Mouse (Mus musculus) liver, embryonic 11.5 days (tissue): ENCODE measurements around the gene Carhsp1. TPM values are rescaled to one million over a fixed set of nuclear protein-coding genes. Genes with fewer than 3 reads are reported as not detected.

Experiments used
- ATAC-seq: fragments of 200-750 bp; cut with Nextera tagmentation; replicated peaks from 2 replicates; pipeline ENCODE4 v1.8.0; 2017; ENCODE audit warnings: moderate number of reproducible peaks, mild to moderate bottlenecking, moderate TSS enrichment, moderate library complexity; ENCODE audit not compliant: low FRiP score
- DNase-seq: peaks from one replicate; pipeline ENCODE4 v3.0.0-alpha.2; 2017; ENCODE audit warnings: low spot score
- H3K27ac ChIP-seq: fragments of 300-500 bp; sonication (generic); 2 replicates; pipeline ENCODE4 v1.5.1; 2014; ENCODE audit warnings: mild to moderate bottlenecking, low read depth, low read length, control low read depth
- H3K27me3 ChIP-seq: fragments of 300-500 bp; sonication (generic); replicated peaks from 2 replicates; pipeline ENCODE4 v1.6.1; 2014; ENCODE audit warnings: low read length, mixed read lengths; ENCODE audit not compliant: control insufficient read depth, insufficient read depth
- H3K36me3 ChIP-seq: fragments of 300-500 bp; sonication (generic); 2 replicates; pipeline ENCODE4 v1.6.1; 2014; ENCODE audit warnings: mild to moderate bottlenecking, low read length, moderate library complexity, mixed read lengths; ENCODE audit not compliant: control insufficient read depth, insufficient read depth
- H3K4me1 ChIP-seq: fragments of 300-500 bp; sonication (generic); replicated peaks from 2 replicates; pipeline ENCODE4 v1.6.1; 2014; ENCODE audit warnings: low read length, mixed read lengths; ENCODE audit not compliant: control insufficient read depth, insufficient read depth
- H3K4me2 ChIP-seq: fragments of 300-500 bp; sonication (generic); 2 replicates; pipeline ENCODE4 v1.6.1; 2014; ENCODE audit warnings: mild to moderate bottlenecking, control low read depth, moderate library complexity
- H3K4me3 ChIP-seq: fragments of 300-500 bp; sonication (generic); 2 replicates; pipeline ENCODE4 v1.5.1; 2014; ENCODE audit warnings: low read depth, low read length, control low read depth
- H3K9ac ChIP-seq: fragments of 300-500 bp; sonication (generic); 2 replicates; pipeline ENCODE4 v1.6.1; 2014; ENCODE audit warnings: low read depth, low read length, control low read depth
- H3K9me3 ChIP-seq: fragments of 300-500 bp; sonication (generic); 2 replicates; pipeline ENCODE4 v1.6.1; 2016; ENCODE audit warnings: low read length, inconsistent platforms, mixed read lengths; ENCODE audit not compliant: control insufficient read depth
- WGBS: fragments of 180-500 bp; shearing (Covaris S2); extraction: QIAGEN DNeasy Blood & Tissue Kit; methylation state at CpG from one replicate; pipeline ENCODE4 v1.1.7; 2014; 5-methylcytosine and 5-hydroxymethylcytosine counted together
- polyA plus RNA-seq: library from polyadenylated mRNA; unstranded; fragments of >200 nt; fragmentation: Nextera tagmentation; extraction: Ambion mirVana; gene quantifications from 2 replicates; pipeline ENCODE4 v1.2.1, GENCODE M21; 2014

Carhsp1 gene
- polyA plus RNA-seq, 1 experiment from 2014 or later, result 25.4 TPM

GRCm38 (mm10) chr16:8691206-8691605 lies 19.3 kb upstream of the Carhsp1 start:
- Histone ChIP-seq H3K9me3 (no peaks in the 10 kb centered on the region), H3K27ac (no peak overlapping the region), H3K36me3 (peaks cover 72% of the 10 kb centered on the region), H3K27me3 (no peaks in the 10 kb centered on the region), H3K4me1 (peaks cover 19% of the 10 kb centered on the region), H3K4me2 (no peak overlapping the region), H3K4me3 (no peak overlapping the region), H3K9ac (no peak overlapping the region)
- DNase-seq (no peak), ATAC-seq (no peak)
- WGBS, result 89% methylated on average over 7 of the region's 7 CpGs

- Histone ChIP-seq H3K36me3 (peaks cover 66% of the 10 kb centered on the region), H3K4me2 (no peak overlapping the region), H3K4me3 (no peak overlapping the region), H3K27me3 (no peaks in the 10 kb centered on the region), H3K27ac (no peak overlapping the region), H3K9ac (no peak overlapping the region), H3K9me3 (no peaks in the 10 kb centered on the region), H3K4me1 (peaks cover 26% of the 10 kb centered on the region)
- 94% methylated on average over 11 of the region's 11 CpGs for WGBS
- DNase-seq, result no peak
- no peak for ATAC-seq
These were observed 18.2 kb upstream of the Carhsp1 start for GRCm38 (mm10) chr16:8689979-8690656.

- peak overlapping the region; percentile 66 for H3K4me2 ChIP-seq
- peaks cover 26% of the 10 kb centered on the region for H3K4me1 ChIP-seq
- peak overlapping the region; percentile 50 for H3K9ac ChIP-seq
- peaks cover 46% of the 10 kb centered on the region for H3K36me3 ChIP-seq
- no peak for DNase-seq
- H3K4me3 ChIP-seq, result no peak overlapping the region
- no peaks in the 10 kb centered on the region for H3K27me3 ChIP-seq
- H3K27ac ChIP-seq, result peak overlapping the region; percentile 87
- ATAC-seq, result no peak
- H3K9me3 ChIP-seq, result no peaks in the 10 kb centered on the region
These were observed 15.7 kb upstream of the Carhsp1 start for GRCm38 (mm10) chr16:8687559-8688112.

- peak; percentile 94 for ATAC-seq
- H3K9ac ChIP-seq, result peak overlapping the region; percentile 64
- peak overlapping the region; percentile 87 for H3K27ac ChIP-seq
- WGBS, result 46% methylated on average over 11 of the region's 11 CpGs
- DNase-seq, result peak; percentile 50
- peaks cover 40% of the 10 kb centered on the region for H3K36me3 ChIP-seq
- peak overlapping the region; percentile 66 for H3K4me2 ChIP-seq
- H3K4me1 ChIP-seq, result peaks cover 26% of the 10 kb centered on the region
- H3K27me3 ChIP-seq, result no peaks in the 10 kb centered on the region
- no peaks in the 10 kb centered on the region for H3K9me3 ChIP-seq
- 0 out of 2 replicates have a peak overlapping the region, but pooled peaks have one; percentile 15 for H3K4me3 ChIP-seq
These were observed 15.0 kb upstream of the Carhsp1 start for GRCm38 (mm10) chr16:8686871-8687535.

- peak overlapping the region; percentile 87 for H3K27ac ChIP-seq
These were observed 14.3 kb upstream of the Carhsp1 start for GRCm38 (mm10) chr16:8686121-8686870.

GRCm38 (mm10) chr16:8685087-8685486 lies 13.1 kb upstream of the Carhsp1 start:
- 0 out of 2 replicates have a peak overlapping the region, but pooled peaks have one; percentile 27 for H3K9ac ChIP-seq

More at GRCm38 (mm10) chr16:8686121-8686870, 14.3 kb upstream of the Carhsp1 start:
- H3K36me3 ChIP-seq, result peaks cover 33% of the 10 kb centered on the region
- 0 out of 2 replicates have a peak overlapping the region, but pooled peaks have one; percentile 15 for H3K4me3 ChIP-seq
- ATAC-seq, result peak; percentile 63
- H3K4me2 ChIP-seq, result peak overlapping the region; percentile 66
- H3K27me3 ChIP-seq, result no peaks in the 10 kb centered on the region
- 49% methylated on average over 7 of the region's 7 CpGs for WGBS
- no peak for DNase-seq
- no peaks in the 10 kb centered on the region for H3K9me3 ChIP-seq
- H3K4me1 ChIP-seq, result peaks cover 26% of the 10 kb centered on the region
- peak overlapping the region; percentile 64 for H3K9ac ChIP-seq

GRCm38 (mm10) chr16:8680470-8680869 lies 8.5 kb upstream of the Carhsp1 start, which contains the start of gene Gm5767:
Gm5767 (plus strand) TSS chr16:8680770.
- WGBS, result 78% methylated on average over 5 of the region's 5 CpGs

More at GRCm38 (mm10) chr16:8685087-8685486, 13.1 kb upstream of the Carhsp1 start:
- no peak overlapping the region for H3K4me2 ChIP-seq
- 80% methylated on average over 4 of the region's 4 CpGs for WGBS
- no peak overlapping the region for H3K4me3 ChIP-seq
- peaks cover 26% of the 10 kb centered on the region for H3K4me1 ChIP-seq
- ATAC-seq (no peak), DNase-seq (no peak)
- no peaks in the 10 kb centered on the region for H3K9me3 ChIP-seq
- H3K36me3 ChIP-seq, result peaks cover 22% of the 10 kb centered on the region; the same call in 1 of the 2 replicates
- 0 out of 2 replicates have a peak overlapping the region, but pooled peaks have one; percentile 2 for H3K27ac ChIP-seq
- no peaks in the 10 kb centered on the region for H3K27me3 ChIP-seq

GRCm38 (mm10) chr16:8679780-8680179 lies 7.8 kb upstream of the Carhsp1 start:
- H3K4me1 ChIP-seq, result peaks cover 19% of the 10 kb centered on the region
- H3K27me3 ChIP-seq, result no peaks in the 10 kb centered on the region
- WGBS, result 71% methylated on average over 3 of the region's 3 CpGs
- ATAC-seq (no peak), DNase-seq (no peak)
- no peak overlapping the region for H3K4me2 ChIP-seq
- no peak overlapping the region for H3K27ac ChIP-seq
- H3K4me3 ChIP-seq, result no peak overlapping the region
- no peaks in the 10 kb centered on the region for H3K36me3 ChIP-seq
- H3K9ac ChIP-seq, result no peak overlapping the region
- no peaks in the 10 kb centered on the region for H3K9me3 ChIP-seq

More at GRCm38 (mm10) chr16:8680470-8680869, 8.5 kb upstream of the Carhsp1 start, which contains the start of gene Gm5767:
- ATAC-seq (no peak), DNase-seq (no peak)
- no peak within 1 kb of the TSS for H3K9ac ChIP-seq
- H3K4me1 ChIP-seq, result peaks cover 20% of the 10 kb centered on the region
- H3K9me3 ChIP-seq, result no peaks in the 10 kb centered on the region
- H3K36me3 ChIP-seq, result no peaks in the 10 kb centered on the region
- no peak within 1 kb of the TSS for H3K4me3 ChIP-seq
- no peaks in the 10 kb centered on the region for H3K27me3 ChIP-seq
- H3K27ac ChIP-seq, result no peak within 1 kb of the TSS
- no peak within 1 kb of the TSS for H3K4me2 ChIP-seq
